Mouse (Mus musculus) urinary bladder, adult 2 months (tissue): ENCODE results near the gene Rnf169. TPM values are rescaled to one million over a fixed set of nuclear protein-coding genes. Genes with fewer than 3 reads are reported as not detected.
"Not testable (repeated sequence)": the region's sequence is repeated elsewhere in the genome, so short reads cannot be mapped to it uniquely, and the experiment has no call there.

Source experiments
- DNase-seq: peaks from one replicate; pipeline ENCODE4 v3.0.0; 2022; ENCODE audit warnings: low spot score
- polyA plus RNA-seq: library from polyadenylated mRNA; depleted of rRNA; stranded (reverse); fragments of >200 nt; gene quantifications from 2 replicates; pipeline ENCODE4 v1.2.3, GENCODE M21; 2012

Gene Rnf169
- polyA plus RNA-seq, 1 experiment = 5.2 TPM

- DNase-seq = peak; percentile 60
Observed at GRCm38 (mm10) chr7:99979546-99980131, 609 bp downstream of the Rnf169 start.

DNA sequence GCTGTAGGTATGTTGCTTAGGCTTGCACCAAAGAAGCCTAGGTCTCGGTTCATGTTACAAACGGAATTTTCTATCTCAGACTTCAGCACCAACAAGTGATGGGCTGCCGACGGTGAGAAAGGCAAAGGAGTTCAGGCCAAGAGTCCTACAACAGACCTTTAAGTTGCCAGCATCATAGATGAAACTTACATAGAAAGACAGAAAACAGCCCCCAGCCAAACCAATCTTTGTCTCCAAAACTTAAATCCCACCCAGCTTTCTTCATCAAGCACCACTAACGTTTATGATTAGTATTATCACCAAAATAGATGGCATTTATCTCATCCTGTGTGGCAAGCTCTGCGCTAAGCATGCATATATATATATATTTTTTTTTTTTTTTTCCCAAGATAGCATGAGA is 1.2 kb downstream of the Rnf169 start:
- no peak for DNase-seq

- DNase-seq = no peak
Observed at GRCm38 (mm10) chr7:99978041-99978440, 2.2 kb downstream of the Rnf169 start.

GRCm38 (mm10) chr7:99975819-99976575 is 4.3 kb downstream of the Rnf169 start:
- no peak for DNase-seq

- no peak for DNase-seq
Observed at GRCm38 (mm10) chr7:99974208-99974970, 5.9 kb downstream of the Rnf169 start.

- DNase-seq = not testable (repeated sequence)
Observed at GRCm38 (mm10) chr7:99972912-99973311, 7.3 kb downstream of the Rnf169 start.

DNA sequence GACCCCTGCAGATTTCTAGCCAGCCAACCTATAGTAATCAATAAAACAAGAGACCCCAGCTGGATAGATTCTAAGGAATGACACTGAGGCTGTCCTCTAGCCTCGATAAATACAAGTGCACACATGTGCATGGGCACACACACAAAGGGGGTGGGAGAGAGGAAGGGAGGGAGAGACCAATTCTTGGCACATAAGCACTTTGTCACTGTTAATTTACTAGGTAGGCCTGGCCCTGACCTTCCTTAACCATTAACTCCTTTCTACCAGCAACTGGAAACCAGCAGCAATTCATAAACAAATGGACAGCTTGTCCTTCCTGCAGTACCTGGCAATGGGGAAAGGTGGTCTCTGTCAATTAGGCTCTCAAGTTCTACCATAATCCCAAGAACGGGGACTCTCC is 8.3 kb downstream of the Rnf169 start:
- DNase-seq = no peak

DNA sequence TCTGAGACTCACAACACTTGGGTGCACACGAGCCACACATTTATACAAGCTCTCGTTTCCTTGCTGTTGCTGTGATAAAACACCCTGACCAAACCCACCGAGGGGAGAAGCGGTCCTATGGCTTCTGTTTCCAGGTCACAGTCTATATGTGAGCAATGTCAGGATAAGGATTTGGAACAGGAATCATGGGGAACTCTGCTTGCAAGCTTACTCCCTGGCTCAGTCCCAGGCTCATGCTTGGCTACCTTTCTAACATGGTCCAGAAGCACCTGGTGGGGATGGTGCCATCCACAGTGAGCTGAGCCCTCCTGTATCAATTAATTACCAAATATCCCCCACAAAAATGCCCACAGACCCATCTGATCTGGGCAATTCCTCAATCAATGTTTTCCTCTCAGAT is 11.1 kb downstream of the Rnf169 start:
- DNase-seq = no peak

DNA sequence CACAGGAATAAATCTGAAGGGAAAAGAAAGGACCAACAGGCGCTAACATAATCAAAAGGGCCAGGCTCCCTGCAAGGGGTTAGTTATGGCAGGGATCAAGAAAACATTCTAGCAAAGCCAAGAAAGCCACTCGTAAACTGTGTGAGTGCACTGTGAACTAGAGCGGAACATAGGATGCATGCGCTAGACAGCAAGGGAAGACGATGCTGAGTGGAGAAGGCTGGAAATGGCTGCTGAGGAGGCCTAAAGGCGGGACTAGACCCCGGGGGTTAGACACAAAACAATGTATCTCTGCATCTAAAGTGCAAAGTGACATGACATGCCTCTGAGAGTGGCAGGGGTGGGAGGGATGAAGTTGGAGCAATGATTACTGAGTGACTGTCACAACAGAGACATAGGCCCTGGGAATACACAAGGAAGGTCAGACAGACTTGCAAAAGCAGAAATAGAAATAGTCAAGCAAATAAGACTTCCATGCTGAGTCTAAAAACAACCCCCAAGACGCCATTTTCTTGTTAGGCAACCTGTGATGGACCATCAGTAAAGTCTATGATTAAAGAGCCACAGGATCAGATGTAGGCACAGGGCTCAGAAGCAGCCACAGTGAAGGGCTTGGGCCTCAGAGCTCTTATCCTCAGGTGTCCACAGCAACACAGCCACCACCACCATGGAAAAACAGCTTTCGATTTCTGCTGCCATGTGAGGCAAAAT is 14.1 kb downstream of the Rnf169 start:
- no peak for DNase-seq

DNA sequence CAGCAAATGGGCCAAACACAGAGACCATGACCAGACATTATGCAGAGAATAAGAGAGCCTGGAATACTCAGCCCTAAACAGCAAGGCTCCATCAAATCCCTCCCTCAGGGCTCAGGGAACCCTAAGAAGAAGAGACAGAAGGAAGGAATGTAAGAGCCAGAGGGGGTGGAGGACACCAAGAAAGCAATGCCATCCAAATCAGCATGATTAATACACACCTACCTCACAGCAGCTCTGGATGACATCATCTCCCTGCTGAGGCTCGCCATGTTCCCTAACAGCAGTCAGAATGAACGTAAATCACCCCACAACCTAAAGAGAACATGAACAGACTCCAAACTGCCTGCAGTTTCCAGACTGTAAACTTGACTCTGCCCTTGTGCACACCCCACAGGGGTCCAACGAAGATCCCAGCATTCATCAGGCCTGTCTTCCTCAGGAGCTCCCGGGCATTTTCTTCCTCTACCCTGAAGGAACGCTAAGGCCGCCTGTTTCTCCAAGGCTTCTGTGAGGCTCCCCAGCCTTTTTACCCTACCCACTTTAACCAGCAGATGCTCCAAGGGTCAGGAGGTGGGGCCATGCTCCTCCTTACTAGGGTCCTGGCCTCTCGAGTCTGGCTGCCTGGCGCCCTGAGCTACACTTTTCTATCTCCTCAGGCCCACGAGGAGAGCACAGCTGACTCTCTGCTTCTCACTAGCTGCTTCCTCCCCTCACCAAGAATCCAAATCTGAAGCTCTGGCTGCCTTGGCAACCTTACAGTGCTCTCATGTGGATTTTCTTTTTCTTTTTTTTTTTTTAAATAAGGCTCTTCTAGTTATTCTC is 15.0 kb downstream of the Rnf169 start:
- DNase-seq = no peak

- DNase-seq = no peak
Observed at GRCm38 (mm10) chr7:99963237-99963860, 16.9 kb downstream of the Rnf169 start.

DNA sequence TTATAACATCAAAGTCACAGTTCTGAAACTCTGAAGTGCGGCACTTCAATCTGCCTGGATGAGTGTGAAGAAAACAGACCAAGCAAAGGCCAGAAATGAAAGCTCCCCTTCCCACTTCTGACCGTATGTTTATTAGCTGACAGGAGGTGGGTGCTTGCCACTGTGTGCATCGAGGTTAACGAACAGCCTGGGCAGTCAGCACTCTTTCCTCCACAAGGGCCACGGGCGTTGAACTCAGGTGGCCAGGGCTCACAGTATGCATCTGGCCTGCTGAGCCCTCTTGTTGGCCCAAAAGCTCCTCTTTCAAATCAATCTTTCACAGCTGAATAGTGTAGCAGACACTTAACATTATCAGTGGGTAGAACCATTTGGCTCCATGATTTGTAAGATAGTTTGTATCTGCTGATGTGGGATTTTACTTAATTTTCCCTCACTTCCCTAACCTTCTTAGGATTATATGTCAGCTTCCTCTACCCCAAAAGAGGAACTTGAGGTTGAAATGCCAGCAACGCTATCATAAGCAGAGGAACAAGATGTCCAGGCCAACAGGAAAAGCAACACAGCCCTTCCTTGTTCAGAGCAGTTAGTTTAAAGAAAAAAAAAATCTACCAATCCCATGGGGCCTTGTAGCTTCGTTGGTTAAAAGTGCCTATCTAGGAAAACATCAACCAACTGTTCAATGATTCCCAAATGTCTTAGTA is 17.6 kb downstream of the Rnf169 start:
- no peak for DNase-seq

DNA sequence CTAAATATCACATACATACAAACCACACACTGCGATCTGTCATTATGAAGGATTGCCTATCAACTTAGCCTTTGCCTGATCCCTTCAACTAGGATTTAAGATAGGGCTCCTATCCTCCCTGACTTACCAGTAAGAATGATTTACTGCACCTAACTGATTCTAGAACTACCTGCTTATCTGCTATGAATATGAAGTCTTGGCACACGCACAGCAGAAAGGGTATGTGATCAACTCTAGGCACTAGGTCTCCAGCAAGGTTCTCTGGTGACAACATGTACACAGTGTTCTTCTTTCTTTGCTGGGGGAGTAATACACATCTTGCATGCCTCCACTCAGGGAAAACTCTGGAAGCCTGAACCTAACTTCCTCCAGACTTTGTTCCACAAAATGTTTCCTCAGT is 18.7 kb downstream of the Rnf169 start:
- no peak for DNase-seq

DNA sequence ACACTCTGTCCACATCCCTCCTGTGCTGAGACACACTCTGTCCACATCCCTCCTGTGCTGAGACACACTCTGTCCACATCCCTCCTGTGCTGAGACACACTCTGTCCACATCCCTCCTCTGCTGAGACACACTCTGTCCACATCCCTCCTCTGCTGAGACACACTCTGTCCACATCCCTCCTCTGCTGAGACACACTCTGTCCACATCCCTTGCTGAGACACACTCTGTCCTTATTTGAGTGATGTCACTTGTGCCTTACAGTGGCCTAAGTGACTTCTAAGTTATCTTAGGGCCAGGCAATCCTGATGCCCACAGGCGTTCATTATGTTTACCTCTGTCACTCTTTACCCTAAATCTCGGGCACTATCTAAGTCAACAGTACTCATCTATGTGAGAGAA is 19.7 kb downstream of the Rnf169 start:
- not testable (repeated sequence) for DNase-seq

DNA sequence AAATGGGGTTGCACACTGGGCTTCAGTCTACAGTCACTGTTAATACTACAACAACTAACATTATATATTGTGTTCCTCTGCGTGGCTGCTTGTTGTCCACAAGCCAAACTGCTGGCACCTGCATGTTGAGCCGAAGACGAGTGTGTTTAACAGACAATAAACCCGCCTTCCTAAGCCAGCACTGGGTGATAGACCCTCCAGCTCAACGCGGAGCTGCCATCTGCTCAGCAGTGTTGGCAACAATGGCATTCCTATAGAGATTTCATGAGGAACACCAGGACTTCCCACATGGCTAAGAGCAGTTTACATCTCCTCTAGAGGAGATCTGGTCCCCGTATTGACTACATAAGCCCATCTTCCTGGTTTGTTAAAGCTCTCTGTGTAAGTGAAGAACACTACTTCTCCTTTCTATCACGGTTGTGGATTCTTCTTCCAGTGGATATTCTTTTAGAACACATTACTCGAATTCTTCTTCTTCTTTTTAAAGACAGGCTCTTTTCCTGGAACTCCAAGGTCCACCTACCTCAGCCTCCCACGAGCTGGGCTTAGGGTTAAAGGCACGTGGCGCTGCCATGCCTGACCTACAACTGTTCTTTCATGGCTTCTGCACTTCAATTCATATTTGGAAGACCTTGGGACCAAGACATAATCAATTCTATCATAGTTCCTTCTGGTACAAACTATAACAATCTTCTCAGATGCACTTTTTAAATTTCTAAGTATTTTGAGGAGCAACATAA is 22.9 kb downstream of the Rnf169 start:
- DNase-seq = no peak

GRCm38 (mm10) chr7:99956095-99956494 is 24.2 kb downstream of the Rnf169 start:
- no peak for DNase-seq

DNA sequence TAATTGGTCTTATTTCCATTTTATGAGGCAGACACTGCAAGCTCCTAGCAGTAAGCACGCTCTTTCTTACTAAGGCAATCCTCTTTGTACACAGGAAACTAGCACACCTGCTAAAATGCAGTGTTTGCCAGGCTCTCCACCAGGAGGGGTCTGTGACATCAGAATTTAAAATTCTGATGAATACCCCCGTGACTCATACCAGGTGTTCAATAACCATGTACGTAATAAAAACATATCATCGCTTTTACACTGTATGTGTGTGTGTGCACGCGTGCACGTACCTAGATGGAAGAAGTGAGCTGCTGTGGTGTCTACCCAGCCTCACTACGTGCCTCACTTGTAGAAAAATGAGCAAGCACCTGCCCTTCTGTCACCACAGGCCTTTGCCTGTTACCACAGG is 26.0 kb downstream of the Rnf169 start:
- DNase-seq = no peak

- no peak for DNase-seq
Observed at GRCm38 (mm10) chr7:99953442-99954098, 26.7 kb downstream of the Rnf169 start.

DNA sequence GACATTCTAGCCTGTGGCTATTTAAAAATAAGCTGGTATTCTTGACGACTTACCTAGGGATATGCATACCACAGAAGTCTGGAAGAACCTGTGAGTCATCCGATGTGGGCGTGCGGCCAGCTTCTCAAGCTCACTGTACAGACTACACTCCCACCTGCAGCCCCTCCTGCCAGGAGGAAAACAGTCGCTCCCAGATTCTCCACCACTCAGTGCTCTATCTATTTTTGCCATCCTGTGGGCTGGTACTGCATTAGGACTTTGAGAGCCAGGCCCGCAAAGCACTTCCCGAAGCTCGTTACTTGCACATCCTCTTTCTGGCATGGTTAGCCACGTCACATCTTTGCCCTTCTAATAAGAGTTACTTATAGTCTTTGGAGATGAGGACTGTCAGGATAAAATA is 32.9 kb downstream of the Rnf169 start:
- DNase-seq = no peak
